ENCODE assay signal across 8 mouse cellular contexts in genomic region chr17:46736160-46736559, GRCm38 (mm10). TPM values are rescaled to one million over a fixed set of nuclear protein-coding genes. Genes with fewer than 3 reads are reported as not detected.
DNase-seq lines count a peak whose midpoint lies in the region; ATAC-seq lines count a peak whose summit lies in the region.

No protein-coding gene starts in this region.

- H3K4me1 ChIP-seq in forebrain, embryonic 15.5 days: no peaks in the 10 kb centered on the region

- intact Hi-C loops in left cerebral cortex, postnatal 4 days (cut with DNase I): no loop called here
- intact Hi-C loops in left cerebral cortex, postnatal 36 days (cut with DNase I): no loop called here

- no peak overlapping the region for H3K4me3 ChIP-seq in forebrain, embryonic 15.5 days

- 58% methylated on average over 9 of the region's 10 CpGs for WGBS in forebrain, embryonic 15.5 days

- H3K4me2 ChIP-seq in forebrain, embryonic 15.5 days (replicated peaks): no peak overlapping the region

- no peaks in the 10 kb centered on the region for H3K27me3 ChIP-seq in forebrain, embryonic 15.5 days

- peak; percentile 31 to 64 for DNase-seq in cerebellum, postnatal 14 days
- DNase-seq in cerebellum, adult 11-12 months: no peak
- peak; percentile 21 for DNase-seq in left cerebral cortex, postnatal 4 days
- no peak for DNase-seq in left cerebral cortex, postnatal 36 days (ENCODE audit: low spot score in 2 of 2)
- peak; percentile 50 for DNase-seq in c-Kit-positive CD71-negative TER-119-negative erythroid progenitor cells, embryonic 14.5 days (ENCODE audit: low read depth)
- peak; percentile 19 to 32 for DNase-seq in lung, adult 18-20 months
- DNase-seq in thymus, postnatal 0 days (ENCODE audit: low spot score): peak; percentile 57

- H3K9ac ChIP-seq in forebrain, embryonic 15.5 days (replicated peaks): no peak overlapping the region

- H3K27ac ChIP-seq in forebrain, embryonic 15.5 days (replicated peaks): no peak overlapping the region

- H3K36me3 ChIP-seq in forebrain, embryonic 15.5 days: peaks cover 18% of the 10 kb centered on the region; the same call in 1 of the 2 replicates

- ATAC-seq in forebrain, embryonic 15.5 days (replicated peaks): no peak

- no peaks in the 10 kb centered on the region for H3K9me3 ChIP-seq in forebrain, embryonic 15.5 days

RNA-seq across cellular contexts. Expression of gene Gnmt, which starts 7.2 kb away (rescaled TPM):
- under 1 TPM; 0.88 to 0.89 TPM for total RNA-seq in left cerebral cortex, postnatal 4 days (2021)
- under 1 TPM; 0.52 TPM for total RNA-seq in left cerebral cortex, postnatal 36 days (2021)
- polyA plus RNA-seq in thymus, postnatal 0 days (2015; fragmentation: Nextera tagmentation; extraction: Ambion mirVana): 2.9 and 3.0 TPM in 2 replicates
- 0.89 and 0.95 TPM in 2 replicates for polyA plus RNA-seq in forebrain, embryonic 15.5 days (2015; fragmentation: Nextera tagmentation; extraction: Ambion mirVana)

RNA-seq across cellular contexts. Expression of gene Cnpy3, which starts 15.9 kb away (rescaled TPM):
- 10 to 100 TPM; 50.8 to 53.2 TPM for total RNA-seq in left cerebral cortex, postnatal 4 days (2021)
- 10 to 100 TPM; 66.6 TPM for total RNA-seq in left cerebral cortex, postnatal 36 days (2021)
- 55.1 and 58.0 TPM in 2 replicates for polyA plus RNA-seq in thymus, postnatal 0 days (2015; fragmentation: Nextera tagmentation; extraction: Ambion mirVana)
- polyA plus RNA-seq in forebrain, embryonic 15.5 days (2015; fragmentation: Nextera tagmentation; extraction: Ambion mirVana): 66.4 and 69.1 TPM in 2 replicates

RNA-seq across cellular contexts. Expression of gene Pex6, which starts 24.9 kb away (rescaled TPM):
- total RNA-seq in left cerebral cortex, postnatal 4 days (2021): 10 to 100 TPM; 30.9 to 32.0 TPM
- total RNA-seq in left cerebral cortex, postnatal 36 days (2021): 10 to 100 TPM; 50.6 to 52.4 TPM
- polyA plus RNA-seq in thymus, postnatal 0 days (2015; fragmentation: Nextera tagmentation; extraction: Ambion mirVana): 22.8 and 23.3 TPM in 2 replicates
- polyA plus RNA-seq in forebrain, embryonic 15.5 days (2015; fragmentation: Nextera tagmentation; extraction: Ambion mirVana): 25.2 and 27.9 TPM in 2 replicates

RNA-seq across cellular contexts. Expression of gene Ptcra, which starts 27.4 kb away (rescaled TPM):
- not detected for total RNA-seq in left cerebral cortex, postnatal 4 days (2021)
- total RNA-seq in left cerebral cortex, postnatal 36 days (2021): under 1 TPM; 0.25 to 0.41 TPM
- 118 and 120 TPM in 2 replicates for polyA plus RNA-seq in thymus, postnatal 0 days (2015; fragmentation: Nextera tagmentation; extraction: Ambion mirVana)
- polyA plus RNA-seq in forebrain, embryonic 15.5 days (2015; fragmentation: Nextera tagmentation; extraction: Ambion mirVana): 0.19 and 0.27 TPM in 2 replicates

RNA-seq across cellular contexts. Expression of gene Ppp2r5d, which starts 31.2 kb away (rescaled TPM):
- total RNA-seq in left cerebral cortex, postnatal 4 days (2021): 100 to 1,000 TPM in 1 of 2 experiments, 10 to 100 TPM in 1; 99.6 to 100 TPM
- 10 to 100 TPM; 81.9 to 84.7 TPM for total RNA-seq in left cerebral cortex, postnatal 36 days (2021)
- 54.0 and 56.6 TPM in 2 replicates for polyA plus RNA-seq in thymus, postnatal 0 days (2015; fragmentation: Nextera tagmentation; extraction: Ambion mirVana)
- 88.0 and 93.4 TPM in 2 replicates for polyA plus RNA-seq in forebrain, embryonic 15.5 days (2015; fragmentation: Nextera tagmentation; extraction: Ambion mirVana)

Comparison
In these comparisons a context has a peak if more than half of its experiments do, and no peak if none do; other contexts are left out.
1. DNase-seq: peak in cerebellum, postnatal 14 days (2 of 2), left cerebral cortex, postnatal 4 days (single experiment), c-Kit-positive CD71-negative TER-119-negative erythroid progenitor cells, embryonic 14.5 days (single experiment), lung, adult 18-20 months (2 of 2) and thymus, postnatal 0 days (single experiment); none in cerebellum, adult 11-12 months (single experiment) and left cerebral cortex, postnatal 36 days (0 of 2).